Mouse (Mus musculus): ENCODE results near the gene Wdr83os.
"Not testable (repeated sequence)": the region's sequence is repeated elsewhere in the genome, so short reads cannot be mapped to it uniquely, and the experiment has no call there.

DNA sequence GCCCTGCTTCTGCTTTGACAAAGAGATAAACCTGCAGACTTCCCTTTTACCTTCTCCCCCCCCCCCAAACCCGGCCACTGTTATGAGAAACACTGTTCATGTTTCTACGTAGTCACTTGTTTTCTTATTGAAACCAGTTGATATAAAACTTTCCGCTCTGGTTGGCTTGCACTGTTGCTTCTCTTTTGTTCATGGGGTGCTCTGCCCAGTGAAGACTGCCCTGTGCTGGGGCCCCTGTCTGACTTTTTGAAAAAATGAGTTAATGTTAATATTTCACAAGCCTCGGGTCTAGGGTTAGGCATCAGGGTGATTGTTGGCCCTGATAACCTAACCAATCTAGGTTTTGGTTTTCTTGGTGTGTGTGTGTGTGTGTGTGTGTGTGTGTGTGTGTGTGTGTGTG is 1.6 kb downstream of the Wdr83os start:
- TF ChIP-seq POLR2A (IDR thresholded peaks at IDR 0.05; ENCODE audit: low read depth, low read length); CTCF (IDR thresholded peaks at IDR 0.05; ENCODE audit: extremely low read depth, insufficient read length, insufficient replicate concordance, low read depth, low read length): not testable (repeated sequence)

Data from small intestine, adult 2 months (tissue).